Mouse (Mus musculus) lung, postnatal 14 days (tissue): Measurements from ENCODE around the gene Apol9b.

Source experiments
- DNase-seq: peaks from one replicate; pipeline ENCODE4 v3.0.0; 2021

Gene Apol9b

GRCm38 (mm10) chr15:77784039-77784824, 55.4 kb downstream of the Apol9b start:
- no peak for DNase-seq

- DNase-seq, result no peak
Measured at GRCm38 (mm10) chr15:77785807-77786206, 57.0 kb downstream of the Apol9b start.
